Mouse (Mus musculus): Measurements from ENCODE around the gene Zgpat. TPM values are rescaled to one million over a fixed set of nuclear protein-coding genes. Genes with fewer than 3 reads are reported as not detected.

Gene Zgpat
- polyA plus RNA-seq, 1 experiment from 2014 or later, result 21.7 TPM

DNA sequence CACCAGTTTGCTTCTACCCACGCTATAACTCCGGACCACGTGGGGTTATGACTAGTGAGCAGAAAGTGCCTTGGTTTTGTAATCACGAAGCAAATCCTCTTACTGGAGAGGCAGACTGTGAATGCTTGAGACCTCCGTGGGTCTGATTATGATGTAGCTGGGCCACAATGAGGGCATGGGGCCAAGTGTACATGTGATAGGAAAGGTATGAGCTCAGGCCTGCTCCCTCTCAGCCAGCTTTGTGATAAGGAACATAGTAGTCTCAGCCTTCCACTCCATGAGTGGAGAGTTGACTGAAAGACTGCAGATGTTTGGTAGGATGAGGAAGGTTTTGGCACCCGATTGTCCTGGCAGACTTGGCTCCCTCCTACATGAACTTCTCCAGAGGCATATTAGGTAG, 22.0 kb upstream of the Zgpat start:
- WGBS (ENCODE audit: insufficient replicate concordance), result 69% methylated on average over 6 of the region's 6 CpGs
- H3K4me3 ChIP-seq (ENCODE audit: low read depth, low read length), result no peak overlapping the region
- H3K27ac ChIP-seq (ENCODE audit: low read depth, low read length), result peak overlapping the region; percentile 35; the same call in 1 of the 2 replicates
- no peak overlapping the region for H3K4me2 ChIP-seq
- no peaks in the 10 kb centered on the region for H3K9me3 ChIP-seq (replicated peaks; ENCODE audit: control insufficient read depth, low read length)
- no peak for ATAC-seq (replicated peaks; ENCODE audit: insufficient number of reproducible peaks, low FRiP score, low TSS enrichment)
- no peaks in the 10 kb centered on the region for H3K4me1 ChIP-seq (ENCODE audit: control insufficient read depth, insufficient read depth, low read length)
- H3K36me3 ChIP-seq (ENCODE audit: control insufficient read depth, insufficient read depth, low read length), result peaks cover 18% of the 10 kb centered on the region
- H3K27me3 ChIP-seq (ENCODE audit: control insufficient read depth, insufficient read depth, low read length), result no peaks in the 10 kb centered on the region
- H3K9ac ChIP-seq (ENCODE audit: low read depth, low read length), result no peak overlapping the region

DNA sequence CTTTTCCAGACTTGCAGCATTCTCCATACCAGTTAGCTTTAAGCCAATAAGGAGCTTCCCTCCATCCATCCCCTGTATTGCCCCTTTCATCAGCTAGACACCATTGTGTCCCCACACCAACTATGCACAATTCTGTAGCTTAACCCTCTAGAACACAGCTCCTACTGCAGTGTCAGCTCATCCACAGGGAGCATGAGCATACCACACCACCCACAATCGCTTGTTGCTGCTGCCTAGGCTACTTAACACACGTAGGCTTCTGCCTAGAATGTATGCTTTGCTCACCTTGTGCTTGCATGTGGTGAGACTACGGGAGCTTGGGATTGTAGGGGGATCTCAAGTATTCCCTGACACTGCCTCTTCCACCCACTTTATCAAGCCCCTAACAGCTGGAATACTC, 7.9 kb upstream of the Zgpat start:
- no peak overlapping the region for H3K4me2 ChIP-seq
- no peaks in the 10 kb centered on the region for H3K27me3 ChIP-seq (ENCODE audit: control insufficient read depth, insufficient read depth, low read length)
- 77% methylated on average over 3 of the region's 3 CpGs for WGBS (ENCODE audit: insufficient replicate concordance)

DNA sequence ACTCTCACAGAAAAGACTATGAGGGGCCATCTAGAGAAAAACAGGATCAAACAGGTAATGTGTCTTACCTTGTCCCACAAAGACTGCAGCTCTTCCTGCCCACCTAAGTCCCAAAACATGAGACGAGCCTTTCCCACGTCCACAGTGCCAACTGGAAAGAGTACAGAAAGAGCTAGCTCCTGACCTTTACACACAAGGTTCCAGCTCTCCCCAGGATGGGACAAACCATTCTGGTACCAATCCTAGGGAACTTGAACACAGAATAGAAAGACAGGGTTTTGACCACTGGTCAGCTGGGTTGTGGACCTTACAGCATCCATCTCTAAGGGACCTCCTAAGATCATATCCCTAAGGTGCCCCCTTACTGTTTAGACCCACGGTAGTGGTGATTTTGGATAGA, 782 bp upstream of the Zgpat start:
- 86% methylated on average over 3 of the region's 3 CpGs for WGBS (ENCODE audit: insufficient replicate concordance)
- peaks cover 21% of the 10 kb centered on the region for H3K4me1 ChIP-seq (ENCODE audit: control insufficient read depth, insufficient read depth, low read length)
- H3K4me3 ChIP-seq (ENCODE audit: low read depth, low read length), result peak overlapping the region; percentile 94
- H3K27ac ChIP-seq (ENCODE audit: low read depth, low read length), result no peak overlapping the region
- H3K9ac ChIP-seq (ENCODE audit: low read depth, low read length), result peak overlapping the region; percentile 89
- peak overlapping the region; percentile 97 for H3K4me2 ChIP-seq
- ATAC-seq (replicated peaks; ENCODE audit: insufficient number of reproducible peaks, low FRiP score, low TSS enrichment), result no peak
- H3K9me3 ChIP-seq (replicated peaks; ENCODE audit: control insufficient read depth, low read length), result no peaks in the 10 kb centered on the region
- H3K36me3 ChIP-seq (ENCODE audit: control insufficient read depth, insufficient read depth, low read length), result peaks cover 18% of the 10 kb centered on the region
- H3K27me3 ChIP-seq (ENCODE audit: control insufficient read depth, insufficient read depth, low read length), result no peaks in the 10 kb centered on the region

More for the DNA sequence above, 7.9 kb upstream of the Zgpat start:
- no peak overlapping the region for H3K27ac ChIP-seq (ENCODE audit: low read depth, low read length)
- no peak overlapping the region for H3K4me3 ChIP-seq (ENCODE audit: low read depth, low read length)
- H3K9ac ChIP-seq (ENCODE audit: low read depth, low read length), result no peak overlapping the region
- no peaks in the 10 kb centered on the region for H3K9me3 ChIP-seq (replicated peaks; ENCODE audit: control insufficient read depth, low read length)
- ATAC-seq (replicated peaks; ENCODE audit: insufficient number of reproducible peaks, low FRiP score, low TSS enrichment), result no peak
- H3K36me3 ChIP-seq (ENCODE audit: control insufficient read depth, insufficient read depth, low read length), result peaks cover 37% of the 10 kb centered on the region
- no peaks in the 10 kb centered on the region for H3K4me1 ChIP-seq (ENCODE audit: control insufficient read depth, insufficient read depth, low read length)

DNA sequence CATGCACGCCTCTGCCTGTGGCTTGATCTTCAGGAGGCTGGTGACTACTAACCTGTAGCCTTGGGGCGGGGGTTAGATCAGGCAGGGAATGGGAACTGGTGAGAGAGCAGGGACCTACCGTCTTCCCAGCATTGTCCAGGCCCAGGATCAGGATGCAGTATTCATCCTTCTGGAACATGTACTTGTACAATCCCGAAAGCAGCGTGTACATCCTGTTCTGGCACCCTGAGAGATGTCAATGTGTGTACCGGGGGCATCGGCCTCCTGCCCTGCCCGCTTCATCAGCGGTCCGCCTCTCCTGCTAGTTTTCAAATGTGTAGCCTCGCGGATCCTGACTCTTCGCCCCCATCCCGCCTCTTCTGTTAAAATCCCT, 255 bp upstream of the Zgpat start:
- H3K4me1 ChIP-seq (ENCODE audit: control insufficient read depth, insufficient read depth, low read length), result peaks cover 21% of the 10 kb centered on the region
- peak; percentile 2; the same call in 1 of the 2 replicates for ATAC-seq (replicated peaks; ENCODE audit: insufficient number of reproducible peaks, low FRiP score, low TSS enrichment)
- peaks cover 13% of the 10 kb centered on the region for H3K36me3 ChIP-seq (ENCODE audit: control insufficient read depth, insufficient read depth, low read length)
- peak overlapping the region; percentile 97 for H3K4me2 ChIP-seq
- no peaks in the 10 kb centered on the region for H3K9me3 ChIP-seq (replicated peaks; ENCODE audit: control insufficient read depth, low read length)
- peak overlapping the region; percentile 90 for H3K27ac ChIP-seq (ENCODE audit: low read depth, low read length)
- H3K27me3 ChIP-seq (ENCODE audit: control insufficient read depth, insufficient read depth, low read length), result no peaks in the 10 kb centered on the region
- 7% methylated on average over 14 of the region's 14 CpGs for WGBS (ENCODE audit: insufficient replicate concordance)
- peak overlapping the region; percentile 94 for H3K4me3 ChIP-seq (ENCODE audit: low read depth, low read length)
- peak overlapping the region; percentile 89 for H3K9ac ChIP-seq (ENCODE audit: low read depth, low read length)

DNA sequence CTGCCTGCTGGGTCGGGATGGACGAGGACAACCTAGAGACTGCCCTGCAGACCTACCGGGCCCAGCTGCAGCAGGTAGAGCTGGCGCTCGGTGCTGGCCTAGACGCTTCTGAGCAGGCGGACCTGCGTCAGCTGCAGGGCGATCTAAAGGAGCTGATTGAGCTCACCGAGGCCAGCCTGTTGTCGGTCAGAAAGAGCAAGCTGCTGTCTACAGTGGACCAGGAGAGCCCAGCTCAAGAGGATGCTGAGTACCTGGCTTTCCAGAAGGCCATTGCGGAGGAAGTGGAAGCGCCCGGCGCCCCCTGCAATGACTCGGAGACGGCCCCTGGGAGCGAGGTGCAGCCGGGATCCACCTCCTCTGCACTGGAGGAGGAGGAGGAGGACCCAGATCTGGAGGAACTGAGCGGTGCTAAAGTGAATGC, 937 bp downstream of the Zgpat start:
- Histone ChIP-seq H3K4me3 (ENCODE audit: low read depth, low read length) (peak overlapping the region; percentile 94), H3K27me3 (ENCODE audit: control insufficient read depth, insufficient read depth, low read length) (no peaks in the 10 kb centered on the region), H3K9ac (ENCODE audit: low read depth, low read length) (peak overlapping the region; percentile 89), H3K36me3 (ENCODE audit: control insufficient read depth, insufficient read depth, low read length) (peaks cover 15% of the 10 kb centered on the region), H3K27ac (ENCODE audit: low read depth, low read length) (peak overlapping the region; percentile 90), H3K4me2 (peak overlapping the region; percentile 97), H3K4me1 (ENCODE audit: control insufficient read depth, insufficient read depth, low read length) (peaks cover 21% of the 10 kb centered on the region), H3K9me3 (replicated peaks; ENCODE audit: control insufficient read depth, low read length) (no peaks in the 10 kb centered on the region)
- ATAC-seq (replicated peaks; ENCODE audit: insufficient number of reproducible peaks, low FRiP score, low TSS enrichment), result peak; percentile 52
- WGBS (ENCODE audit: insufficient replicate concordance), result under 1% methylated on average over 20 of the region's 20 CpGs

DNA sequence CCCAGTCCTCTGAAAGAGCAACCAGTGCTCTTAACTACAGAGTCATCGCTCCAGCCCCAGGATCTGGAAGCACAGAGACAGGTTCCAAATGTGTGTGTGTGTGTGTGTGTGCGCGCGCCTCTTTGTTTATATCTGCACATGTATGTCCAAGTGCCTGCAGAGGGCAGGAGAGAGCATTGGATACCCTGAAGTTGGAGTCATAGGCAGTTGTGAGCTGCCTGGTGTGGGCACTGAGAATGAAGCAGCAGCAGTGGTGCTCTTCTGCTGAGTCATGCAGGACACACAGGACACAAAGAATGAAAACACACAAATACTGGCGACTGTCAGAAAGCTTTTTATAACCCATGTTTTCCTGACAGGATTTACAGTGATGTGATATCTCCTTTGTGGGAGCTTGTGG, 5.3 kb downstream of the Zgpat start:
- 94% methylated on average over 5 of the region's 5 CpGs for WGBS (ENCODE audit: insufficient replicate concordance)
- peaks cover 14% of the 10 kb centered on the region for H3K4me1 ChIP-seq (ENCODE audit: control insufficient read depth, insufficient read depth, low read length)

DNA sequence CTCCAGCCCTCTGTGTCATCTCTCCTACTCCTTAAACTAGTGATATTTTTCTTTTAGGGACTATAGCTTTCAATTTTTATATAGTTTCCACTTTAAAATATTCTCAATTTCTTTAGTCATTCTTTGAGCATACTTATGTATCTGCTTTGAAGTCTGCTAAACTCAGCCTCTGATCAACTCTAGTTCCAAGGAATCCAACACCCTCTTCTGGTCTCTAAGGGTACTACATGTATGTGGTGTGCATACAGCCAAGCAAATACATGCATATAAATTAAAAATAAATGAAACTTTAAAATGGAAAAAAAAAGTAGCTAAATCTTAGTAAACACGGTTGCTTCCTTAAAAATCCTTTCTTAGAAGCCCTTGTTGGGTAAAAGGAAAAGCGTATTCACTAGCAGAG, 11.1 kb downstream of the Zgpat start:
- no peak for ATAC-seq (replicated peaks; ENCODE audit: insufficient number of reproducible peaks, low FRiP score, low TSS enrichment)
- no peaks in the 10 kb centered on the region for H3K9me3 ChIP-seq (replicated peaks; ENCODE audit: control insufficient read depth, low read length)
- no peaks in the 10 kb centered on the region for H3K27me3 ChIP-seq (ENCODE audit: control insufficient read depth, insufficient read depth, low read length)
- no peaks in the 10 kb centered on the region for H3K4me1 ChIP-seq (ENCODE audit: control insufficient read depth, insufficient read depth, low read length)
- H3K4me2 ChIP-seq, result no peak overlapping the region
- peaks cover 11% of the 10 kb centered on the region; the same call in 1 of the 2 replicates for H3K36me3 ChIP-seq (ENCODE audit: control insufficient read depth, insufficient read depth, low read length)
- H3K9ac ChIP-seq (ENCODE audit: low read depth, low read length), result no peak overlapping the region
- no peak overlapping the region for H3K27ac ChIP-seq (ENCODE audit: low read depth, low read length)
- WGBS (ENCODE audit: insufficient replicate concordance), result 86% methylated on average over 2 of the region's 2 CpGs
- H3K4me3 ChIP-seq (ENCODE audit: low read depth, low read length), result no peak overlapping the region

More for the DNA sequence above, 5.3 kb downstream of the Zgpat start:
- Histone ChIP-seq H3K4me3 (ENCODE audit: low read depth, low read length) (no peak overlapping the region), H3K36me3 (ENCODE audit: control insufficient read depth, insufficient read depth, low read length) (peaks cover 9% of the 10 kb centered on the region), H3K27me3 (ENCODE audit: control insufficient read depth, insufficient read depth, low read length) (no peaks in the 10 kb centered on the region), H3K4me2 (no peak overlapping the region), H3K9me3 (replicated peaks; ENCODE audit: control insufficient read depth, low read length) (no peaks in the 10 kb centered on the region), H3K27ac (ENCODE audit: low read depth, low read length) (no peak overlapping the region), H3K9ac (ENCODE audit: low read depth, low read length) (no peak overlapping the region)
- ATAC-seq (replicated peaks; ENCODE audit: insufficient number of reproducible peaks, low FRiP score, low TSS enrichment), result no peak

DNA sequence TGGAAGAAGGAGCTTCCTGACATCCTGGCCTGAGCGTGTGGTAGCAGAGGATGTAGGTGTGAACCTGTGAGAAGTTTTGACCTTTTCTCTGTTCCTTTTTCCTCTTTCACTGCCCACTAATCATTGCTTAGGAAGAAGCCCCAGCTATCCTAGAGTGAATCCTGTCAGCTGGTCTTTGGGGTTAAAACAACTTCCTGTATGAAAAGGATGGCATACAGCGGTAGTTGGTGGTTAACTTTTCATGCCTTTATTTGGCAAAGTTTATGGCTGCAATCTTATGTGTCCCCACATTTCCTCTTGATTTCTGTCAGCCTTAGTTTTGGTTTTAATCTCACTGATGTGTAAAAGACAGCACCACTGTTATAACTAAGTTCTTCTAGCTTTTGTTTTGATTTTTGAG, 12.5 kb downstream of the Zgpat start:
- Histone ChIP-seq H3K27ac (ENCODE audit: low read depth, low read length) (no peak overlapping the region), H3K36me3 (ENCODE audit: control insufficient read depth, insufficient read depth, low read length) (peaks cover 16% of the 10 kb centered on the region; the same call in 1 of the 2 replicates), H3K4me3 (ENCODE audit: low read depth, low read length) (no peak overlapping the region), H3K4me1 (ENCODE audit: control insufficient read depth, insufficient read depth, low read length) (no peaks in the 10 kb centered on the region), H3K9ac (ENCODE audit: low read depth, low read length) (no peak overlapping the region), H3K9me3 (replicated peaks; ENCODE audit: control insufficient read depth, low read length) (no peaks in the 10 kb centered on the region), H3K4me2 (no peak overlapping the region), H3K27me3 (ENCODE audit: control insufficient read depth, insufficient read depth, low read length) (no peaks in the 10 kb centered on the region)
- WGBS (ENCODE audit: insufficient replicate concordance), result 67% methylated on average over 2 of the region's 2 CpGs
- no peak for ATAC-seq (replicated peaks; ENCODE audit: insufficient number of reproducible peaks, low FRiP score, low TSS enrichment)

DNA sequence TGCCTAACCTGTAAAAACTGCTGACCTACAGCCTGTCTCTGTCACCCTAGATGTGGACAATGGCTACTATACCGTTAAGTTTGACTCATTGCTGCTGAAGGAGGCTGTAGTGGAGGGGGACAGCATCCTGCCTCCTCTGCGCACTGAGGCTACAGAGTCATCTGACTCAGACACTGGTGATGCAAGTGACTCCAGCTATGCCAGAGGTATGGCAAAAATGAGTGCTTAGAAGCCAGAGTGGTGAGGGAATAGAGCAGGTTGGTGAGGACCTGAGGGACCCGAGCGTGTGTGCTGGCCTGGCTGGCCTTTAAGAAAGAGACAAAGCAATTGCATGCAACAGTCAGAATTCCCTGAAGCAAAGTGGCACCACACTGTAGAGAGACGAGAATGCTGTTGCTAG, 14.0 kb downstream of the Zgpat start:
- no peak for ATAC-seq (replicated peaks; ENCODE audit: insufficient number of reproducible peaks, low FRiP score, low TSS enrichment)
- Histone ChIP-seq H3K4me1 (ENCODE audit: control insufficient read depth, insufficient read depth, low read length) (no peaks in the 10 kb centered on the region), H3K27me3 (ENCODE audit: control insufficient read depth, insufficient read depth, low read length) (no peaks in the 10 kb centered on the region), H3K36me3 (ENCODE audit: control insufficient read depth, insufficient read depth, low read length) (peaks cover 21% of the 10 kb centered on the region; the same call in 1 of the 2 replicates), H3K4me2 (no peak overlapping the region), H3K9me3 (replicated peaks; ENCODE audit: control insufficient read depth, low read length) (no peaks in the 10 kb centered on the region), H3K9ac (ENCODE audit: low read depth, low read length) (no peak overlapping the region), H3K4me3 (ENCODE audit: low read depth, low read length) (no peak overlapping the region), H3K27ac (ENCODE audit: low read depth, low read length) (no peak overlapping the region)
- WGBS (ENCODE audit: insufficient replicate concordance), result 85% methylated on average over 5 of the region's 5 CpGs
